Mouse (Mus musculus) erythroblast, embryonic 14.5 days (primary cell): ENCODE data around the gene Vps37b.

Experiments
- GATA1 ChIP-seq: IDR thresholded peaks from 2 replicates; pipeline ENCODE4 v1.6.1; 2012; ENCODE audit warnings: low read length, inconsistent platforms, mixed read lengths
- TAL1 ChIP-seq: IDR thresholded peaks from 3 replicates; pipeline ENCODE4 v1.6.1; 2012; ENCODE audit warnings: low read length, inconsistent platforms, mixed read lengths

GRCm38 (mm10) chr5:123961046-123961445 lies 71.0 kb downstream of the Vps37b start:
- TF ChIP-seq GATA1 (no peak), TAL1 (no peak)
